Mouse (Mus musculus): Measurements from ENCODE around the gene 4930452B06Rik.

GRCm38 (mm10) chr14:8392181-8392825 lies 273.7 kb downstream of the 4930452B06Rik start:
- TF ChIP-seq CTCF (conservative IDR thresholded peaks at IDR 0.05; ENCODE audit: low read length), result no peak
- no peak for TF ChIP-seq NANOG (IDR thresholded peaks at IDR 0.05; ENCODE audit: borderline replicate concordance, low read length)

Data from E14TG2a.4 (cell line).